Mouse (Mus musculus): ENCODE measurements around the gene Zfp758. TPM values are rescaled to one million over a fixed set of nuclear protein-coding genes. Genes with fewer than 3 reads are reported as not detected.

The Zfp758 gene
- 4.1 and 4.2 TPM in 2 replicates for polyA plus RNA-seq (2021; fragmentation: Nextera tagmentation)
- long read RNA-seq, experiment 1, transcript Zfp758-204 (3 exons, 2,876 nt), result major isoform, 6 of 11 reads
- long read RNA-seq, experiment 1, partial matches to known transcripts, result 1 of 11 reads
- long read RNA-seq, experiment 1, other reads (novel, unspliced or antisense), result 3 of 11 reads
- long read RNA-seq, experiment 2, transcript Zfp758-202 (4 exons, 2,973 nt), result minor isoform, 5 of 36 reads
- long read RNA-seq, experiment 2, transcript Zfp758-204 (3 exons, 2,876 nt), result major isoform, 22 of 36 reads
- long read RNA-seq, experiment 2, partial matches to known transcripts, result 1 of 36 reads
- long read RNA-seq, experiment 2, other reads (novel, unspliced or antisense), result 5 of 36 reads

GRCm38 (mm10) chr17:22361101-22361781 is at the start of gene Zfp758, which contains the start of gene Zfp944:
Gene Zfp758 (plus strand): TSS chr17:22361453.
Gene Zfp944 (minus strand): TSS chr17:22361400.

GRCm38 (mm10) chr17:22314730-22315226 is 46.5 kb upstream of the Zfp758 start, which contains the start of gene CT030661.1:
Gene CT030661.1 (minus strand): TSS chr17:22314837.

GRCm38 (mm10) chr17:22423952-22424617 is 62.8 kb downstream of the Zfp758 start, which contains the start of gene Zfp946:
Gene Zfp946 (plus strand): TSS chr17:22424222.

Other genes with a start within 250 kb of the Zfp758 start
- 0.30 and 0.49 TPM in 2 replicates for gene Zfp947, start 195.3 kb upstream of the Zfp758 start, polyA plus RNA-seq (2021; fragmentation: Nextera tagmentation)
- 2.0 and 2.4 TPM in 2 replicates for gene Zfp994, start 135.8 kb upstream of the Zfp758 start, polyA plus RNA-seq (2021; fragmentation: Nextera tagmentation)
- gene CT030661.1, start 46.6 kb upstream of the Zfp758 start, polyA plus RNA-seq (2021; fragmentation: Nextera tagmentation), result 4.8 and 5.0 TPM in 2 replicates
- gene Zfp944, start 53 bp upstream of the Zfp758 start, polyA plus RNA-seq (2021; fragmentation: Nextera tagmentation), result 6.4 and 6.6 TPM in 2 replicates
- 3.8 and 4.2 TPM in 2 replicates for gene Zfp946, start 62.8 kb downstream of the Zfp758 start, polyA plus RNA-seq (2021; fragmentation: Nextera tagmentation)
- not detected in 2 replicates for gene Vmn2r111, start 212.0 kb downstream of the Zfp758 start, polyA plus RNA-seq (2021; fragmentation: Nextera tagmentation)
- not detected in 2 replicates for gene Vmn2r112, start 239.5 kb downstream of the Zfp758 start, polyA plus RNA-seq (2021; fragmentation: Nextera tagmentation)

Data from layer of hippocampus, adult 6 months (tissue).